ENCODE assay signal across 9 mouse cellular contexts in genomic region chr10:60105391-60106145, GRCm38 (mm10). TPM values are rescaled to one million over a fixed set of nuclear protein-coding genes. Genes with fewer than 3 reads are reported as not detected.
A peak's percentile ranks its signal among the peaks of the same experiment; 100 is the strongest.
DNase-seq lines count a peak whose midpoint lies in the region; ATAC-seq and TF ChIP-seq lines count a peak whose summit lies in the region.
"Had no signal": no experiment of that assay in that cellular context is flagged by ENCODE, and none has a peak within 500 bp of the region (broad histone marks: within the 10 kb centered on the region; RNA-seq: fewer than 3 reads in every experiment).

No protein-coding gene starts in this region.

- H3K4me3 ChIP-seq in heart, embryonic 16.5 days (ENCODE audit: low read length): peak overlapping the region; percentile 66; the same call in 1 of the 2 replicates
- H3K4me3 ChIP-seq in hindbrain, embryonic 13.5 days: peak overlapping the region; percentile 83
- H3K4me3 ChIP-seq in midbrain, postnatal 0 days (ENCODE audit: low read depth, low read length): peak overlapping the region; percentile 79

- H3K36me3 ChIP-seq in heart, embryonic 16.5 days (ENCODE audit: control insufficient read depth, insufficient read depth): peaks cover 4% of the 10 kb centered on the region; the same call in 1 of the 2 replicates
- H3K36me3 ChIP-seq in hindbrain, embryonic 13.5 days: no peaks in the 10 kb centered on the region; the same call in 1 of the 2 replicates
- no peaks in the 10 kb centered on the region for H3K36me3 ChIP-seq in midbrain, postnatal 0 days (ENCODE audit: insufficient read depth, low read length)

- DNase-seq in heart, postnatal 10 days: no peak
- DNase-seq in embryo, embryonic 10 days (ENCODE audit: low spot score): peak; percentile 33
- no peak for DNase-seq in midbrain, postnatal 0 days (ENCODE audit: low spot score)
- DNase-seq in ovary, adult 18-20 months (ENCODE audit: low spot score): no peak
- DNase-seq in thymus, postnatal 36 days: no peak
- DNase-seq in lung, postnatal 4 days: no peak

- peak; percentile 15; the same call in 1 of the 2 replicates for ATAC-seq in heart, embryonic 16.5 days (replicated peaks; ENCODE audit: extremely low read depth, insufficient read depth, low FRiP score)
- ATAC-seq in hindbrain, embryonic 13.5 days (ENCODE audit: low FRiP score): peak; percentile 63
- ATAC-seq in midbrain, postnatal 0 days (ENCODE audit: low FRiP score): peak; percentile 14; the same call in 1 of the 2 replicates
- ATAC-seq: Patski had no signal

- H3K4me2 ChIP-seq in heart, embryonic 16.5 days (ENCODE audit: low read depth, low read length): peak overlapping the region; percentile 98
- H3K4me2 ChIP-seq in hindbrain, embryonic 13.5 days: peak overlapping the region; percentile 88
- peak overlapping the region; percentile 94 for H3K4me2 ChIP-seq in midbrain, postnatal 0 days (ENCODE audit: low read depth, low read length, poor library complexity, severe bottlenecking)

- peaks cover 12% of the 10 kb centered on the region for H3K4me1 ChIP-seq in heart, embryonic 16.5 days (ENCODE audit: control insufficient read depth, insufficient read depth, low read length)
- peaks cover 47% of the 10 kb centered on the region for H3K4me1 ChIP-seq in hindbrain, embryonic 13.5 days (replicated peaks)
- peaks cover 24% of the 10 kb centered on the region for H3K4me1 ChIP-seq in midbrain, postnatal 0 days (ENCODE audit: insufficient read depth, low read length)

- H3K27me3 ChIP-seq in heart, embryonic 16.5 days (ENCODE audit: control insufficient read depth, insufficient read depth, low read length): peaks cover 53% of the 10 kb centered on the region
- H3K27me3 ChIP-seq in hindbrain, embryonic 13.5 days: peaks cover 8% of the 10 kb centered on the region; the same call in 1 of the 2 replicates
- no peaks in the 10 kb centered on the region for H3K27me3 ChIP-seq in midbrain, postnatal 0 days (ENCODE audit: insufficient read depth, low read length)

- no peak for TF ChIP-seq CTCF in midbrain, postnatal 0 days (IDR thresholded peaks at IDR 0.05)

- 28% methylated on average over 20 of the region's 20 CpGs for WGBS in heart, embryonic 16.5 days
- whole genome bisulfite sequencing in hindbrain, embryonic 13.5 days: 9% methylated on average over 20 of the region's 20 CpGs
- WGBS in midbrain, postnatal 0 days: 13% methylated on average over 20 of the region's 20 CpGs

- 0 out of 2 replicates have a peak, but pooled peaks cover 3% of the 10 kb centered on the region for H3K9me3 ChIP-seq in heart, embryonic 16.5 days (replicated peaks; ENCODE audit: control insufficient read depth, low read length)
- no peaks in the 10 kb centered on the region for H3K9me3 ChIP-seq in hindbrain, embryonic 13.5 days
- no peaks in the 10 kb centered on the region for H3K9me3 ChIP-seq in midbrain, postnatal 0 days (ENCODE audit: low read length)

- intact Hi-C loops in heart, postnatal 10 days (cut with DNase I): no loop called here

- no peak overlapping the region for H3K27ac ChIP-seq in heart, embryonic 16.5 days (ENCODE audit: low read length)
- peak overlapping the region; percentile 95 for H3K27ac ChIP-seq in hindbrain, embryonic 13.5 days
- H3K27ac ChIP-seq in midbrain, postnatal 0 days (ENCODE audit: low read depth, low read length): peak overlapping the region; percentile 98

- H3K9ac ChIP-seq in heart, embryonic 16.5 days (ENCODE audit: low read length): no peak overlapping the region
- peak overlapping the region; percentile 92 for H3K9ac ChIP-seq in hindbrain, embryonic 13.5 days
- H3K9ac ChIP-seq in midbrain, postnatal 0 days (replicated peaks; ENCODE audit: low read length, poor library complexity, severe bottlenecking): peak overlapping the region; percentile 99

RNA-seq across cellular contexts. Expression of gene Spock2, which starts 0.5 kb away (rescaled TPM):
- polyA plus RNA-seq in heart, embryonic 16.5 days (2015; fragmentation: Nextera tagmentation; extraction: Ambion mirVana): 6.7 and 8.6 TPM in 2 replicates
- 10 to 100 TPM in 1 of 2 experiments, 1 to 10 TPM in 1; 8.8 to 11.0 TPM for total RNA-seq in heart, postnatal 10 days (2021)
- polyA plus RNA-seq in hindbrain, embryonic 13.5 days (2015; fragmentation: Nextera tagmentation; extraction: Ambion mirVana): 67.9 and 76.3 TPM in 2 replicates
- 275 and 308 TPM in 2 replicates for total RNA-seq in midbrain, postnatal 0 days (2014; rRNA removed)
- 109 and 117 TPM in 2 replicates for polyA plus RNA-seq in midbrain, postnatal 0 days (2015; fragmentation: Nextera tagmentation; extraction: Ambion mirVana)
